Mouse (Mus musculus) MEL (cell line): ENCODE data around the gene Fermt3. TPM values are rescaled to one million over a fixed set of nuclear protein-coding genes. Genes with fewer than 3 reads are reported as not detected.

Experiments
- DNase-seq: peaks from one replicate; pipeline ENCODE4 v3.0.0; 2011; ENCODE audit warnings: low read depth, low spot score
- H3K27ac ChIP-seq: 2 replicates; pipeline ENCODE4 v1.5.1; 2012; ENCODE audit warnings: low read depth, mild to moderate bottlenecking, control low read depth, low read length, moderate library complexity; ENCODE audit not compliant: control insufficient read depth
- H3K27me3 ChIP-seq, 2 experiments: fragments of 150-350 bp in 1 of 2; sonication (generic) in 1 of 2; 2 replicates each; pipeline ENCODE4 v1.6.1; 2012; ENCODE audit warnings: low read length in 2 of 2, mild to moderate bottlenecking in 2 of 2, improper control_type of control experiment in 1 of 2, moderate library complexity in 1 of 2; ENCODE audit not compliant: insufficient read depth in 2 of 2, control insufficient read depth in 1 of 2
- H3K36me3 ChIP-seq, 2 experiments: 2 replicates each; pipeline ENCODE4 v1.6.1; 2012 to 2014; ENCODE audit warnings: low read length in 2 of 2, improper control_type of control experiment in 1 of 2, inconsistent platforms in 1 of 2, mild to moderate bottlenecking in 1 of 2; ENCODE audit not compliant: insufficient read depth in 2 of 2, control insufficient read depth in 1 of 2
- H3K4me1 ChIP-seq, 2 experiments: fragments of 150-350 bp in 1 of 2; sonication (generic) in 1 of 2; 2 replicates each; pipeline ENCODE4 v1.6.1; 2012; ENCODE audit warnings: low read length in 2 of 2, improper control_type of control experiment in 1 of 2, mild to moderate bottlenecking in 1 of 2; ENCODE audit not compliant: insufficient read depth in 2 of 2, control insufficient read depth in 1 of 2
- H3K4me3 ChIP-seq, 2 experiments: fragments of 150-350 bp in 1 of 2; sonication (generic) in 1 of 2; 2 replicates each; pipeline ENCODE4 v1.5.1; 2012; ENCODE audit warnings: low read depth in 2 of 2, low read length in 2 of 2, mild to moderate bottlenecking in 2 of 2, moderate library complexity in 2 of 2, control low read depth in 1 of 2, improper control_type of control experiment in 1 of 2; ENCODE audit not compliant: control insufficient read depth in 1 of 2, insufficient read depth in 1 of 2
- H3K79me2 ChIP-seq: 2 replicates; pipeline ENCODE4 v1.6.1; 2012; ENCODE audit warnings: mild to moderate bottlenecking, low read length, moderate library complexity; ENCODE audit not compliant: control insufficient read depth, poor library complexity, insufficient read depth
- H3K9ac ChIP-seq: 2 replicates; pipeline ENCODE4 v1.6.1; 2012; ENCODE audit warnings: low read depth, mild to moderate bottlenecking, control low read depth, low read length, moderate library complexity; ENCODE audit not compliant: control insufficient read depth, poor library complexity, severe bottlenecking
- H3K9me3 ChIP-seq: fragments of 150-350 bp; sonication (generic); replicated peaks from 2 replicates; pipeline ENCODE4 v1.6.1; 2012; ENCODE audit warnings: mild to moderate bottlenecking, low read length, improper control_type of control experiment, moderate library complexity; ENCODE audit not compliant: insufficient read depth
- BHLHE40 ChIP-seq: IDR thresholded peaks from 2 replicates; pipeline ENCODE4 v1.6.1; 2012; ENCODE audit warnings: low read depth, mild to moderate bottlenecking, inconsistent platforms, low read length, improper control_type of control experiment, borderline replicate concordance
- CHD1 ChIP-seq: IDR thresholded peaks from 2 replicates; pipeline ENCODE4 v1.6.1; 2012; ENCODE audit warnings: low read depth, mild to moderate bottlenecking, inconsistent platforms, low read length, improper control_type of control experiment
- CHD2 ChIP-seq: IDR thresholded peaks from 2 replicates; pipeline ENCODE4 v1.6.1; 2011; ENCODE audit warnings: low read length, improper control_type of control experiment
- ELF1 ChIP-seq: IDR thresholded peaks from 2 replicates; pipeline ENCODE4 v1.6.1; 2014; ENCODE audit warnings: low read depth, mild to moderate bottlenecking, inconsistent platforms, low read length, improper control_type of control experiment, moderate library complexity
- EP300 ChIP-seq, 2 experiments: IDR thresholded peaks; 2 replicates each; pipeline ENCODE4 v1.6.1; 2011; ENCODE audit warnings: improper control_type of control experiment in 2 of 2, low read length in 2 of 2, low read depth in 1 of 2, mild to moderate bottlenecking in 1 of 2
- ETS1 ChIP-seq: IDR thresholded peaks from 2 replicates; pipeline ENCODE4 v1.6.1; 2012; ENCODE audit warnings: low read depth, mild to moderate bottlenecking, inconsistent platforms, low read length, improper control_type of control experiment, moderate library complexity
- GABPA ChIP-seq: IDR thresholded peaks from 2 replicates; pipeline ENCODE4 v1.6.1; 2012; ENCODE audit warnings: low read depth, mild to moderate bottlenecking, inconsistent platforms, low read length, improper control_type of control experiment, moderate library complexity
- GATA1 ChIP-seq: IDR thresholded peaks from 2 replicates; pipeline ENCODE4 v1.6.1; 2011; ENCODE audit warnings: low read depth, low read length, improper control_type of control experiment
- JUND ChIP-seq: IDR thresholded peaks from 2 replicates; pipeline ENCODE4 v1.6.1; 2011; ENCODE audit warnings: low read depth, mild to moderate bottlenecking, improper control_type of control experiment, low read length
- KAT2A ChIP-seq: conservative IDR thresholded peaks from 2 replicates; pipeline ENCODE4 v1.6.1; 2012; ENCODE audit warnings: low read depth, low read length, improper control_type of control experiment, inconsistent platforms
- MAFK ChIP-seq: IDR thresholded peaks from 2 replicates; pipeline ENCODE4 v1.6.1; 2011; ENCODE audit warnings: low read depth, mild to moderate bottlenecking, low read length, improper control_type of control experiment, borderline replicate concordance
- MAX ChIP-seq: IDR thresholded peaks from 2 replicates; pipeline ENCODE4 v1.6.1; 2011; ENCODE audit warnings: low read length, improper control_type of control experiment
- MXI1 ChIP-seq: IDR thresholded peaks from 2 replicates; pipeline ENCODE4 v1.6.1; 2011; ENCODE audit warnings: mild to moderate bottlenecking, low read depth, low read length, improper control_type of control experiment
- MYB ChIP-seq: IDR thresholded peaks from 2 replicates; pipeline ENCODE4 v1.6.1; 2011; ENCODE audit warnings: mild to moderate bottlenecking, low read depth, low read length, improper control_type of control experiment
- MYC ChIP-seq: IDR thresholded peaks from 2 replicates; pipeline ENCODE4 v1.6.1; 2011; ENCODE audit warnings: low read depth, mild to moderate bottlenecking, low read length, improper control_type of control experiment, moderate library complexity
- NELFE ChIP-seq: IDR thresholded peaks from 2 replicates; pipeline ENCODE4 v1.6.1; 2011; ENCODE audit warnings: low read depth, low read length, improper control_type of control experiment
- NRF1 ChIP-seq: IDR thresholded peaks from 2 replicates; pipeline ENCODE4 v1.6.1; 2014; ENCODE audit warnings: low read depth, mild to moderate bottlenecking, inconsistent platforms, low read length, improper control_type of control experiment, moderate library complexity; ENCODE audit not compliant: poor library complexity, insufficient read depth, severe bottlenecking
- POLR2A ChIP-seq, 2 experiments: IDR thresholded peaks; 2 replicates each; pipeline ENCODE4 v1.6.1; 2011 to 2012; ENCODE audit warnings: low read length in 2 of 2, mild to moderate bottlenecking in 2 of 2, control low read depth in 1 of 2, improper control_type of control experiment in 1 of 2, low read depth in 1 of 2, moderate library complexity in 1 of 2; ENCODE audit not compliant: control insufficient read depth in 1 of 2, insufficient read depth in 1 of 2, poor library complexity in 1 of 2
- POLR2AphosphoS2 ChIP-seq: IDR thresholded peaks from 2 replicates; pipeline ENCODE4 v1.6.1; 2011; ENCODE audit warnings: low read length, improper control_type of control experiment
- POLR2AphosphoS5 ChIP-seq: IDR thresholded peaks from 2 replicates; pipeline ENCODE4 v1.6.1; 2012; ENCODE audit warnings: low read depth, borderline replicate concordance, mild to moderate bottlenecking, inconsistent platforms, low read length, moderate library complexity, mixed read lengths
- RAD21 ChIP-seq: IDR thresholded peaks from 2 replicates; pipeline ENCODE4 v1.6.1; 2011; ENCODE audit warnings: mild to moderate bottlenecking, low read depth, low read length, improper control_type of control experiment
- RCOR1 ChIP-seq: IDR thresholded peaks from 2 replicates; pipeline ENCODE4 v1.6.1; 2012; ENCODE audit warnings: low read depth, mild to moderate bottlenecking, inconsistent platforms, low read length, improper control_type of control experiment
- SIN3A ChIP-seq: IDR thresholded peaks from 2 replicates; pipeline ENCODE4 v1.6.1; 2012; ENCODE audit warnings: low read length, improper control_type of control experiment, inconsistent platforms
- TAL1 ChIP-seq: IDR thresholded peaks from 2 replicates; pipeline ENCODE4 v1.6.1; 2012; ENCODE audit warnings: mild to moderate bottlenecking, inconsistent platforms, low read length, moderate library complexity, mixed read lengths
- TBP ChIP-seq: IDR thresholded peaks from 2 replicates; pipeline ENCODE4 v1.8.0; 2011; ENCODE audit warnings: low read depth, low read length, improper control_type of control experiment
- TCF12 ChIP-seq: IDR thresholded peaks from 2 replicates; pipeline ENCODE4 v1.6.1; 2014; ENCODE audit warnings: low read depth, mild to moderate bottlenecking, inconsistent platforms, low read length, improper control_type of control experiment, moderate library complexity
- UBTF ChIP-seq: IDR thresholded peaks from 2 replicates; pipeline ENCODE4 v1.6.1; 2012; ENCODE audit warnings: low read depth, mild to moderate bottlenecking, inconsistent platforms, low read length, improper control_type of control experiment, moderate library complexity, borderline replicate concordance; ENCODE audit not compliant: insufficient read depth
- USF1 ChIP-seq: IDR thresholded peaks from 2 replicates; pipeline ENCODE4 v1.6.1; 2014; ENCODE audit warnings: low read depth, mild to moderate bottlenecking, inconsistent platforms, low read length, improper control_type of control experiment, moderate library complexity
- USF2 ChIP-seq, 2 experiments: IDR thresholded peaks; 2 replicates each; pipeline ENCODE4 v1.6.1; 2011 to 2012; ENCODE audit warnings: improper control_type of control experiment in 2 of 2, low read length in 2 of 2, borderline replicate concordance in 1 of 2, inconsistent platforms in 1 of 2, low read depth in 1 of 2, mild to moderate bottlenecking in 1 of 2; ENCODE audit not compliant: insufficient read depth in 1 of 2
- ZC3H11A ChIP-seq: IDR thresholded peaks from 2 replicates; pipeline ENCODE4 v1.6.1; 2012; ENCODE audit warnings: low read depth, mild to moderate bottlenecking, inconsistent platforms, low read length, improper control_type of control experiment
- ZKSCAN1 ChIP-seq: IDR thresholded peaks from 2 replicates; pipeline ENCODE4 v1.6.1; 2012; ENCODE audit warnings: low read depth, mild to moderate bottlenecking, inconsistent platforms, low read length, improper control_type of control experiment, moderate library complexity
- ZMIZ1 ChIP-seq: IDR thresholded peaks from 2 replicates; pipeline ENCODE4 v1.6.1; 2012; ENCODE audit warnings: low read depth, mild to moderate bottlenecking, inconsistent platforms, low read length, improper control_type of control experiment, moderate library complexity
- ZNF384 ChIP-seq: IDR thresholded peaks from 2 replicates; pipeline ENCODE4 v1.6.1; 2012; ENCODE audit warnings: low read depth, mild to moderate bottlenecking, inconsistent platforms, low read length, improper control_type of control experiment
- polyA plus RNA-seq, 2 experiments: library from polyadenylated mRNA; stranded (reverse) in 1 of 2; unstranded in 1 of 2; fragments of >175 nt in 1 of 2; fragments of >200 nt in 1 of 2; gene quantifications; 2 replicates each; pipeline versions ENCODE4 v1.2.1 to v1.2.4; 2012; ENCODE audit warnings: low replicate concordance in 2 of 2, low read depth in 1 of 2; ENCODE audit not compliant: insufficient read length in 2 of 2, insufficient read depth in 1 of 2, missing spikeins in 1 of 2
- total RNA-seq: library from RNA; depleted of rRNA; stranded (reverse); fragments of 300-350 nt; gene quantifications from 2 replicates; pipeline ENCODE4 v1.2.3, GENCODE M21; 2012

The Fermt3 gene
- total and polyA plus RNA-seq, 3 experiments: 244 to 329 (median 327) TPM

GRCm38 (mm10) chr19:7040637-7041130 is 21.4 kb upstream of the Fermt3 start (continued):
- TF ChIP-seq CHD2: no peak
- TF ChIP-seq ZKSCAN1: no peak
- TF ChIP-seq UBTF: no peak
- peak; percentile 39 for TF ChIP-seq SIN3A

GRCm38 (mm10) chr19:7039841-7040636 is 20.8 kb upstream of the Fermt3 start, which contains the start of gene Stip1:
Stip1 (minus strand) TSS chr19:7039967.
- DNase-seq: peak; percentile 100
- Histone ChIP-seq H3K9me3 (no peaks in the 10 kb centered on the region), H3K27ac (peak within 1 kb of the TSS; percentile 91), H3K27me3 (no peaks in the 10 kb centered on the region), H3K4me3 (peak within 1 kb of the TSS; percentile 85 to 90), H3K9ac (peak within 1 kb of the TSS; percentile 97), H3K79me2 (peaks cover 43% of the 10 kb centered on the region), H3K4me1 (peaks cover 0 to 20% of the 10 kb centered on the region in 2 experiments; a peak in 3 of 4 replicates), H3K36me3 (peaks cover 5 to 23% of the 10 kb centered on the region in 2 experiments)
- TF ChIP-seq EP300 (IDR thresholded peaks at IDR 0.05; ENCODE audit: low read depth in 1 of 2, low read length in 2 of 2) (no peak), CHD1 (no peak), ZKSCAN1 (no peak), JUND (no peak; the same call in 1 of the 2 replicates), CHD2 (peak; percentile 92), RCOR1 (no peak), POLR2AphosphoS5 (no peak), KAT2A (peak; percentile 52), MAX (peak; percentile 15; the same call in 1 of the 2 replicates), GATA1 (no peak), ZNF384 (peak; percentile 99), NRF1 (0 out of 2 replicates have a peak, but pooled peaks have one; percentile 16), NELFE (peak; percentile 83), SIN3A (peak; percentile 3; the same call in 1 of the 2 replicates), MAFK (no peak), ZC3H11A (no peak), MYB (no peak), RAD21 (no peak), USF2 (IDR thresholded peaks at IDR 0.05; ENCODE audit: borderline replicate concordance in 1 of 2, insufficient read depth in 1 of 2, low read depth in 1 of 2, low read length in 2 of 2) (no peak), MYC (0 out of 2 replicates have a peak, but pooled peaks have one; percentile 42), BHLHE40 (no peak), TAL1 (no peak), ELF1 (peak; percentile 66), POLR2AphosphoS2 (peak; percentile 90), GABPA (no peak), MXI1 (peak; percentile 75), TCF12 (peak; percentile 68), ETS1 (no peak), ZMIZ1 (peak; percentile 82), UBTF (no peak), USF1 (peak; percentile 35), TBP (peak; percentile 71), POLR2A (IDR thresholded peaks at IDR 0.05; ENCODE audit: control insufficient read depth in 1 of 2, insufficient read depth in 1 of 2, low read depth in 1 of 2, low read length in 2 of 2, poor library complexity in 1 of 2) (peak; percentile 76 to 96)
